Mouse (Mus musculus) intestine, embryonic 14.5 days (tissue): ENCODE data around the gene Stard3nl. TPM values are rescaled to one million over a fixed set of nuclear protein-coding genes. Genes with fewer than 3 reads are reported as not detected.

Source experiments
- ATAC-seq: fragments of 200-750 bp; cut with Nextera tagmentation; replicated peaks from 2 replicates; pipeline ENCODE4 v1.8.0; 2017; ENCODE audit warnings: low read depth, moderate number of reproducible peaks, moderate TSS enrichment, moderate library complexity; ENCODE audit not compliant: low FRiP score, low TSS enrichment
- DNase-seq: peaks from one replicate; pipeline ENCODE4 v3.0.0-alpha.2; 2018; ENCODE audit warnings: low spot score
- H3K27ac ChIP-seq: fragments of 300-500 bp; sonication (generic); 2 replicates; pipeline ENCODE4 v1.5.1; 2014; ENCODE audit warnings: low read depth, mild to moderate bottlenecking, control low read depth
- H3K27me3 ChIP-seq: fragments of 300-500 bp; sonication (generic); replicated peaks from 2 replicates; pipeline ENCODE4 v1.6.1; 2014; ENCODE audit warnings: low read length, control low read depth; ENCODE audit not compliant: control insufficient read depth, insufficient read depth
- H3K36me3 ChIP-seq: fragments of 300-500 bp; sonication (generic); 2 replicates; pipeline ENCODE4 v1.6.1; 2014; ENCODE audit warnings: low read length, control low read depth; ENCODE audit not compliant: control insufficient read depth, insufficient read depth
- H3K4me1 ChIP-seq: fragments of 300-500 bp; sonication (generic); replicated peaks from 2 replicates; pipeline ENCODE4 v1.6.1; 2014; ENCODE audit warnings: low read length, control low read depth, mixed read lengths; ENCODE audit not compliant: control insufficient read depth, insufficient read depth
- H3K4me2 ChIP-seq: fragments of 300-500 bp; sonication (generic); 2 replicates; pipeline ENCODE4 v1.6.1; 2014; ENCODE audit warnings: low read length
- H3K4me3 ChIP-seq: fragments of 300-500 bp; sonication (generic); 2 replicates; pipeline ENCODE4 v1.5.1; 2014; ENCODE audit warnings: low read depth, low read length, control low read depth, mixed read lengths
- H3K9ac ChIP-seq: fragments of 300-500 bp; sonication (generic); 2 replicates; pipeline ENCODE4 v1.6.1; 2014; ENCODE audit warnings: mild to moderate bottlenecking, low read length
- H3K9me3 ChIP-seq: fragments of 300-500 bp; sonication (generic); 2 replicates; pipeline ENCODE4 v1.6.1; 2016; ENCODE audit warnings: low read length, control low read depth; ENCODE audit not compliant: control insufficient read depth
- WGBS: fragments of 180-500 bp; shearing (Covaris S2); extraction: QIAGEN DNeasy Blood & Tissue Kit; methylation state at CpG from one replicate; pipeline ENCODE4 v1.1.7; 2014; 5-methylcytosine and 5-hydroxymethylcytosine counted together
- polyA plus RNA-seq: library from polyadenylated mRNA; unstranded; fragments of >200 nt; fragmentation: Nextera tagmentation; extraction: Ambion mirVana; gene quantifications from 2 replicates; pipeline ENCODE4 v1.2.1, GENCODE M21; 2014

Gene Stard3nl
- polyA plus RNA-seq, 1 experiment from 2014 or later, result 100 TPM

- Histone ChIP-seq H3K27me3 (no peaks in the 10 kb centered on the region), H3K9ac (no peak overlapping the region), H3K27ac (no peak overlapping the region), H3K36me3 (peaks cover 64% of the 10 kb centered on the region), H3K4me2 (no peak overlapping the region), H3K4me1 (no peaks in the 10 kb centered on the region), H3K9me3 (no peaks in the 10 kb centered on the region), H3K4me3 (no peak overlapping the region)
- WGBS, result 89% methylated on average over 6 of the region's 6 CpGs
- ATAC-seq (no peak), DNase-seq (no peak)
Observed at GRCm38 (mm10) chr13:19368817-19369216, 26.8 kb downstream of the Stard3nl start.

- DNase-seq (no peak), ATAC-seq (no peak)
- Histone ChIP-seq H3K4me3 (no peak overlapping the region), H3K36me3 (peaks cover 59% of the 10 kb centered on the region), H3K27me3 (no peaks in the 10 kb centered on the region), H3K27ac (no peak overlapping the region), H3K4me2 (no peak overlapping the region), H3K9me3 (no peaks in the 10 kb centered on the region), H3K9ac (no peak overlapping the region), H3K4me1 (no peaks in the 10 kb centered on the region)
- 75% methylated on average over 7 of the region's 7 CpGs for WGBS
Observed at GRCm38 (mm10) chr13:19367536-19367935, 28.1 kb downstream of the Stard3nl start.

DNA sequence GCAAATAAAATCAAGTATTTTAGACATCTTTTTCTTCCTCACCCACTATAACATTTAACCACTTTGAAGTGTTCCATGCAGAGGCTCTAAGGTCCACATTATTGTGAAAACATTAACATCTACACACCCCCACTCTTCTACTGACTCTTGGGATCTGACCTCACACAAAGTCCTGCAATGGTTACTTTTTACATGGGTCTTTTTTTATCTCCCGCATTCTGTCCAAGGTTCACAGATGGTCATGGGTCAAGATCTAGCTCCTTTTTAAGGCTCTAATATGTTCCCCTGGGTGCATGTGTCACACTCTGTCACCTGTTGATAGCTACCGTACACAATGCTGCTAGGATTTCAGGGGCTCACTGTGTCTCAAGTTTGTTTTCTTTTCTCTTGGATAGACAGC lies 28.7 kb downstream of the Stard3nl start:
- H3K27me3 ChIP-seq, result no peaks in the 10 kb centered on the region
- no peak overlapping the region for H3K9ac ChIP-seq
- no peak overlapping the region for H3K27ac ChIP-seq
- no peak overlapping the region for H3K4me3 ChIP-seq
- H3K9me3 ChIP-seq, result no peaks in the 10 kb centered on the region
- H3K4me2 ChIP-seq, result no peak overlapping the region
- 76% methylated on average over 2 of the region's 2 CpGs for WGBS
- DNase-seq (no peak), ATAC-seq (no peak)
- peaks cover 53% of the 10 kb centered on the region for H3K36me3 ChIP-seq
- H3K4me1 ChIP-seq, result no peaks in the 10 kb centered on the region

DNA sequence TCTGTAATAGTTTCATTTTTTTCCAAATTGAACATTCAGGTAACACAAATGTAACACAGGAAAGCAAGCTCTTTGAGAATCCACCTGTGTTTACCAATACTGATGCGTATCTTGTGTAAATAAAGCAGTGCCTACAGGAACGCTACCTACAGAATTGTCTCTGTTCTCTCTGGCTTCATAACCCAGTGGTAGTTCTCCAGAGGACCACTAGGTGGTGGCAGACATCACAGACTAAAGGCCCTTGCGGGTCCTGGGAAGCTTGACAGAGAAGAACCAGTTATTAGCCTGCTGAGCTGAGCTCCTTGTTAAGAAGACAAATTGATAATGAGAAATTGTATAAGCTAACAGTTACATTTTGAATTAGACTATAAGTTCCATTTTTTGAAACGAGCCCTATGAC lies 30.0 kb downstream of the Stard3nl start:
- no peak overlapping the region for H3K9ac ChIP-seq

GRCm38 (mm10) chr13:19364245-19364772 lies 31.3 kb downstream of the Stard3nl start:
- peak; percentile 71 for DNase-seq
- Histone ChIP-seq H3K36me3 (peaks cover 46% of the 10 kb centered on the region), H3K4me1 (no peaks in the 10 kb centered on the region), H3K4me2 (no peak overlapping the region), H3K9ac (no peak overlapping the region), H3K27ac (no peak overlapping the region), H3K9me3 (no peaks in the 10 kb centered on the region), H3K27me3 (no peaks in the 10 kb centered on the region), H3K4me3 (no peak overlapping the region)
- 68% methylated on average over 11 of the region's 11 CpGs for WGBS
- peak; percentile 57 for ATAC-seq

More for the DNA sequence above, 30.0 kb downstream of the Stard3nl start:
- no peaks in the 10 kb centered on the region for H3K4me1 ChIP-seq
- H3K27ac ChIP-seq, result no peak overlapping the region
- H3K9me3 ChIP-seq, result no peaks in the 10 kb centered on the region
- H3K4me2 ChIP-seq, result no peak overlapping the region
- H3K4me3 ChIP-seq, result no peak overlapping the region
- H3K36me3 ChIP-seq, result peaks cover 53% of the 10 kb centered on the region
- DNase-seq (peak; percentile 84), ATAC-seq (peak; percentile 53; the same call in 1 of the 2 replicates)
- WGBS, result 20% methylated on average over 4 of the region's 4 CpGs
- no peaks in the 10 kb centered on the region for H3K27me3 ChIP-seq

- peaks cover 44% of the 10 kb centered on the region for H3K36me3 ChIP-seq
- H3K4me2 ChIP-seq, result no peak overlapping the region
- H3K27me3 ChIP-seq, result no peaks in the 10 kb centered on the region
- H3K4me3 ChIP-seq, result no peak overlapping the region
- no peaks in the 10 kb centered on the region for H3K9me3 ChIP-seq
- H3K27ac ChIP-seq, result no peak overlapping the region
- WGBS, result 64% methylated on average over 6 of the region's 6 CpGs
- ATAC-seq, result no peak
- DNase-seq, result no peak
- H3K4me1 ChIP-seq, result no peaks in the 10 kb centered on the region
- no peak overlapping the region for H3K9ac ChIP-seq
Observed at GRCm38 (mm10) chr13:19362358-19362757, 33.2 kb downstream of the Stard3nl start.

- H3K9ac ChIP-seq, result no peak overlapping the region
- H3K27me3 ChIP-seq, result no peaks in the 10 kb centered on the region
- ATAC-seq (no peak), DNase-seq (no peak)
- peaks cover 37% of the 10 kb centered on the region for H3K36me3 ChIP-seq
- H3K9me3 ChIP-seq, result no peaks in the 10 kb centered on the region
- no peak overlapping the region for H3K27ac ChIP-seq
- H3K4me2 ChIP-seq, result no peak overlapping the region
- WGBS, result 51% methylated on average over 5 of the region's 5 CpGs
- no peaks in the 10 kb centered on the region for H3K4me1 ChIP-seq
- no peak overlapping the region for H3K4me3 ChIP-seq
Observed at GRCm38 (mm10) chr13:19358027-19358426, 37.6 kb downstream of the Stard3nl start.

DNA sequence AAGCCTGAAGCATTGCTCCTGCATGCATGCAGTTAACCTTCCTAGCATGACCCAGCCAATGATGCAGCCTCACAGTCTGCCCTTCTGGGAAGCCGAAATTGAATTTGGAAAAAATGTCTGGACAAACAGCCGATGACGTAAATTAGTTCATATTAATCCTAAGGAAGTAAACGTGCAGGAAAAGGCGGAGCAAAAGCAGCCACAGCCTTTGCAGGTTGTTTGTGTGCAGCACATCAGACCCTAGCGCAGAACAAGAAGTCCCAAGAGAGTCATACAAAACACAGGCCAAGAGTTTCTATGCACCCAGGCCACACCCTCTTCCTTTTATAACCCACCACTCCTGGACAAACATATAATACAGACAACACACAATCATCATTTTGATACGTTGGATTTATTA lies 38.3 kb downstream of the Stard3nl start:
- Histone ChIP-seq H3K4me2 (no peak overlapping the region), H3K9ac (no peak overlapping the region), H3K4me3 (no peak overlapping the region), H3K4me1 (no peaks in the 10 kb centered on the region), H3K36me3 (peaks cover 37% of the 10 kb centered on the region), H3K27me3 (no peaks in the 10 kb centered on the region), H3K27ac (no peak overlapping the region), H3K9me3 (no peaks in the 10 kb centered on the region)
- ATAC-seq (no peak), DNase-seq (no peak)
- WGBS, result 89% methylated on average over 7 of the region's 7 CpGs

- H3K27ac ChIP-seq, result no peak overlapping the region
- 75% methylated on average over 5 of the region's 5 CpGs for WGBS
- ATAC-seq (no peak), DNase-seq (no peak)
- no peaks in the 10 kb centered on the region for H3K27me3 ChIP-seq
- no peaks in the 10 kb centered on the region for H3K9me3 ChIP-seq
- no peak overlapping the region for H3K4me3 ChIP-seq
- H3K4me2 ChIP-seq, result no peak overlapping the region
- no peaks in the 10 kb centered on the region for H3K4me1 ChIP-seq
- no peak overlapping the region for H3K9ac ChIP-seq
- peaks cover 37% of the 10 kb centered on the region for H3K36me3 ChIP-seq
Observed at GRCm38 (mm10) chr13:19356720-19357119, 38.9 kb downstream of the Stard3nl start.
